Mouse (Mus musculus): Measurements from ENCODE around the gene Hoxa9.

GRCm38 (mm10) chr6:52232568-52232965, 1.7 kb upstream of the Hoxa9 start:
- TF ChIP-seq MYOG (IDR thresholded peaks at IDR 0.05; ENCODE audit: control insufficient read depth in 1 of 3, insufficient read depth in 1 of 3, insufficient read length in 2 of 3, low read depth in 2 of 3): no peak
- no peak for TF ChIP-seq CEBPB (IDR thresholded peaks at IDR 0.05; ENCODE audit: insufficient read depth, poor library complexity, severe bottlenecking)
- TF ChIP-seq E2F4 (IDR thresholded peaks at IDR 0.05; ENCODE audit: insufficient read depth): no peak
- no peak for TF ChIP-seq MAX (IDR thresholded peaks at IDR 0.05; ENCODE audit: low read depth)
- TF ChIP-seq POLR2A (IDR thresholded peaks at IDR 0.05; ENCODE audit: insufficient read length, low read depth): no peak
- TF ChIP-seq USF1 (IDR thresholded peaks at IDR 0.05; ENCODE audit: low read depth): no peak
- no peak for TF ChIP-seq POLR2AphosphoS2 (IDR thresholded peaks at IDR 0.05; ENCODE audit: insufficient read length, low read depth)
- TF ChIP-seq REST (IDR thresholded peaks at IDR 0.05; ENCODE audit: insufficient read depth, insufficient read length): no peak
- no peak for TF ChIP-seq MYOD1 (IDR thresholded peaks at IDR 0.05; ENCODE audit: control insufficient read depth in 1 of 3, insufficient read length in 2 of 3, low read depth in 2 of 3)
- no peak for TF ChIP-seq TCF12 (IDR thresholded peaks at IDR 0.05; ENCODE audit: insufficient read depth, poor library complexity, severe bottlenecking)
- no peak for TF ChIP-seq SRF (IDR thresholded peaks at IDR 0.05; ENCODE audit: control insufficient read depth, insufficient read length, low read depth)
